Mouse (Mus musculus) MEL (cell line): ENCODE measurements at regions not wholly inside any gene's neighbourhood (a gene's known extent, or its start where the extent isn't known, plus 50 kb on each side); places are given as distances from the start of the nearest gene placed in this dataset.

ENCODE experiments used
- DNase-seq: peaks from one replicate; pipeline ENCODE4 v3.0.0; 2011; ENCODE audit warnings: low read depth, low spot score
- H3K27ac ChIP-seq: 2 replicates; pipeline ENCODE4 v1.5.1; 2012; ENCODE audit warnings: low read depth, mild to moderate bottlenecking, control low read depth, low read length, moderate library complexity; ENCODE audit not compliant: control insufficient read depth
- H3K27me3 ChIP-seq, 2 experiments: fragments of 150-350 bp in 1 of 2; sonication (generic) in 1 of 2; 2 replicates each; pipeline ENCODE4 v1.6.1; 2012; ENCODE audit warnings: low read length in 2 of 2, mild to moderate bottlenecking in 2 of 2, improper control_type of control experiment in 1 of 2, moderate library complexity in 1 of 2; ENCODE audit not compliant: insufficient read depth in 2 of 2, control insufficient read depth in 1 of 2
- H3K36me3 ChIP-seq, 2 experiments: 2 replicates each; pipeline ENCODE4 v1.6.1; 2012 to 2014; ENCODE audit warnings: low read length in 2 of 2, improper control_type of control experiment in 1 of 2, inconsistent platforms in 1 of 2, mild to moderate bottlenecking in 1 of 2; ENCODE audit not compliant: insufficient read depth in 2 of 2, control insufficient read depth in 1 of 2
- H3K4me1 ChIP-seq, 2 experiments: fragments of 150-350 bp in 1 of 2; sonication (generic) in 1 of 2; 2 replicates each; pipeline ENCODE4 v1.6.1; 2012; ENCODE audit warnings: low read length in 2 of 2, improper control_type of control experiment in 1 of 2, mild to moderate bottlenecking in 1 of 2; ENCODE audit not compliant: insufficient read depth in 2 of 2, control insufficient read depth in 1 of 2
- H3K4me3 ChIP-seq, 2 experiments: fragments of 150-350 bp in 1 of 2; sonication (generic) in 1 of 2; 2 replicates each; pipeline ENCODE4 v1.5.1; 2012; ENCODE audit warnings: low read depth in 2 of 2, low read length in 2 of 2, mild to moderate bottlenecking in 2 of 2, moderate library complexity in 2 of 2, control low read depth in 1 of 2, improper control_type of control experiment in 1 of 2; ENCODE audit not compliant: control insufficient read depth in 1 of 2, insufficient read depth in 1 of 2
- H3K79me2 ChIP-seq: 2 replicates; pipeline ENCODE4 v1.6.1; 2012; ENCODE audit warnings: mild to moderate bottlenecking, low read length, moderate library complexity; ENCODE audit not compliant: control insufficient read depth, poor library complexity, insufficient read depth
- H3K9ac ChIP-seq: 2 replicates; pipeline ENCODE4 v1.6.1; 2012; ENCODE audit warnings: low read depth, mild to moderate bottlenecking, control low read depth, low read length, moderate library complexity; ENCODE audit not compliant: control insufficient read depth, poor library complexity, severe bottlenecking
- H3K9me3 ChIP-seq: fragments of 150-350 bp; sonication (generic); replicated peaks from 2 replicates; pipeline ENCODE4 v1.6.1; 2012; ENCODE audit warnings: mild to moderate bottlenecking, low read length, improper control_type of control experiment, moderate library complexity; ENCODE audit not compliant: insufficient read depth
- BHLHE40 ChIP-seq: IDR thresholded peaks from 2 replicates; pipeline ENCODE4 v1.6.1; 2012; ENCODE audit warnings: low read depth, mild to moderate bottlenecking, inconsistent platforms, low read length, improper control_type of control experiment, borderline replicate concordance
- E2F4 ChIP-seq: IDR thresholded peaks from 2 replicates; pipeline ENCODE4 v1.6.1; 2011; ENCODE audit warnings: low read depth, low read length, improper control_type of control experiment, borderline replicate concordance
- ELF1 ChIP-seq: IDR thresholded peaks from 2 replicates; pipeline ENCODE4 v1.6.1; 2014; ENCODE audit warnings: low read depth, mild to moderate bottlenecking, inconsistent platforms, low read length, improper control_type of control experiment, moderate library complexity
- ETS1 ChIP-seq: IDR thresholded peaks from 2 replicates; pipeline ENCODE4 v1.6.1; 2012; ENCODE audit warnings: low read depth, mild to moderate bottlenecking, inconsistent platforms, low read length, improper control_type of control experiment, moderate library complexity
- GATA1 ChIP-seq: IDR thresholded peaks from 2 replicates; pipeline ENCODE4 v1.6.1; 2011; ENCODE audit warnings: low read depth, low read length, improper control_type of control experiment
- KAT2A ChIP-seq: conservative IDR thresholded peaks from 2 replicates; pipeline ENCODE4 v1.6.1; 2012; ENCODE audit warnings: low read depth, low read length, improper control_type of control experiment, inconsistent platforms
- MAFK ChIP-seq: IDR thresholded peaks from 2 replicates; pipeline ENCODE4 v1.6.1; 2011; ENCODE audit warnings: low read depth, mild to moderate bottlenecking, low read length, improper control_type of control experiment, borderline replicate concordance
- MAX ChIP-seq: IDR thresholded peaks from 2 replicates; pipeline ENCODE4 v1.6.1; 2011; ENCODE audit warnings: low read length, improper control_type of control experiment
- MAZ ChIP-seq: IDR thresholded peaks from 2 replicates; pipeline ENCODE4 v1.6.1; 2012; ENCODE audit warnings: low read depth, mild to moderate bottlenecking, inconsistent platforms, low read length, improper control_type of control experiment
- MEF2A ChIP-seq: IDR thresholded peaks from 2 replicates; pipeline ENCODE4 v1.6.1; 2014; ENCODE audit warnings: low read depth, mild to moderate bottlenecking, inconsistent platforms, low read length, improper control_type of control experiment; ENCODE audit not compliant: poor library complexity, insufficient replicate concordance, severe bottlenecking; ENCODE audit errors: extremely low read depth
- MYB ChIP-seq: IDR thresholded peaks from 2 replicates; pipeline ENCODE4 v1.6.1; 2011; ENCODE audit warnings: mild to moderate bottlenecking, low read depth, low read length, improper control_type of control experiment
- NRF1 ChIP-seq: IDR thresholded peaks from 2 replicates; pipeline ENCODE4 v1.6.1; 2014; ENCODE audit warnings: low read depth, mild to moderate bottlenecking, inconsistent platforms, low read length, improper control_type of control experiment, moderate library complexity; ENCODE audit not compliant: poor library complexity, insufficient read depth, severe bottlenecking
- POLR2A ChIP-seq, 2 experiments: IDR thresholded peaks; 2 replicates each; pipeline ENCODE4 v1.6.1; 2011 to 2012; ENCODE audit warnings: low read length in 2 of 2, mild to moderate bottlenecking in 2 of 2, control low read depth in 1 of 2, improper control_type of control experiment in 1 of 2, low read depth in 1 of 2, moderate library complexity in 1 of 2; ENCODE audit not compliant: control insufficient read depth in 1 of 2, insufficient read depth in 1 of 2, poor library complexity in 1 of 2
- POLR2AphosphoS2 ChIP-seq: IDR thresholded peaks from 2 replicates; pipeline ENCODE4 v1.6.1; 2011; ENCODE audit warnings: low read length, improper control_type of control experiment
- RAD21 ChIP-seq: IDR thresholded peaks from 2 replicates; pipeline ENCODE4 v1.6.1; 2011; ENCODE audit warnings: mild to moderate bottlenecking, low read depth, low read length, improper control_type of control experiment
- RCOR1 ChIP-seq: IDR thresholded peaks from 2 replicates; pipeline ENCODE4 v1.6.1; 2012; ENCODE audit warnings: low read depth, mild to moderate bottlenecking, inconsistent platforms, low read length, improper control_type of control experiment
- SIN3A ChIP-seq: IDR thresholded peaks from 2 replicates; pipeline ENCODE4 v1.6.1; 2012; ENCODE audit warnings: low read length, improper control_type of control experiment, inconsistent platforms
- SMC3 ChIP-seq: IDR thresholded peaks from 2 replicates; pipeline ENCODE4 v1.6.1; 2011; ENCODE audit warnings: low read depth, low read length, improper control_type of control experiment
- TAL1 ChIP-seq: IDR thresholded peaks from 2 replicates; pipeline ENCODE4 v1.6.1; 2012; ENCODE audit warnings: mild to moderate bottlenecking, inconsistent platforms, low read length, moderate library complexity, mixed read lengths
- TCF12 ChIP-seq: IDR thresholded peaks from 2 replicates; pipeline ENCODE4 v1.6.1; 2014; ENCODE audit warnings: low read depth, mild to moderate bottlenecking, inconsistent platforms, low read length, improper control_type of control experiment, moderate library complexity
- USF1 ChIP-seq: IDR thresholded peaks from 2 replicates; pipeline ENCODE4 v1.6.1; 2014; ENCODE audit warnings: low read depth, mild to moderate bottlenecking, inconsistent platforms, low read length, improper control_type of control experiment, moderate library complexity
- ZKSCAN1 ChIP-seq: IDR thresholded peaks from 2 replicates; pipeline ENCODE4 v1.6.1; 2012; ENCODE audit warnings: low read depth, mild to moderate bottlenecking, inconsistent platforms, low read length, improper control_type of control experiment, moderate library complexity
- ZNF384 ChIP-seq: IDR thresholded peaks from 2 replicates; pipeline ENCODE4 v1.6.1; 2012; ENCODE audit warnings: low read depth, mild to moderate bottlenecking, inconsistent platforms, low read length, improper control_type of control experiment

DNA sequence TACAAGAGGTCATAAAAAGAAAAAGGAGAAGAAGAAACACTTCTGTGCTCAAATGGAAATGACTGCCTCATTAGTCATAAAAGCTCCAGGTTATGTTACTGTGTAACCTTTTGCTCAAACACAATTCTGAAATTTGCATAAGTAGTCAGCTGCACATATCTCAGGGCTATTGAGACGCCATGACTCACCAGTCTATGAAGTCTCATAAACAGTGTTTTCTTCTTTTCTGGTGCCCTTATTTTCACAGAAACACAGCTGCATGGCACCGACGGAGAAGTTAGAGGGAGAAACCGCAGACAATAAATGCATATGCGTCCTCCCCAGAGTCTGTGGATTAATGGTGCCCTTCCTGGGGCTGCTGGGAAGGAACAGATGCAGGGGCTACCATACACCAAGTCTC lies 193.1 kb upstream of the Prkcq start:
- H3K4me3 ChIP-seq, result no peak overlapping the region
- TF ChIP-seq SIN3A (no peak), POLR2A (IDR thresholded peaks at IDR 0.05; ENCODE audit: control insufficient read depth in 1 of 2, insufficient read depth in 1 of 2, low read depth in 1 of 2, low read length in 2 of 2, poor library complexity in 1 of 2) (no peak), KAT2A (no peak), NRF1 (no peak), ETS1 (no peak), SMC3 (no peak), E2F4 (no peak), MAZ (no peak), GATA1 (no peak), MAX (no peak), POLR2AphosphoS2 (no peak), RAD21 (no peak), TCF12 (no peak), ZKSCAN1 (no peak), BHLHE40 (no peak), ZNF384 (no peak), MEF2A (no peak), USF1 (no peak)
- TF ChIP-seq, all 39 proteins: peak for 0
- no peaks in the 10 kb centered on the region for H3K79me2 ChIP-seq
- H3K27me3 ChIP-seq, result no peaks in the 10 kb centered on the region
- no peak overlapping the region for H3K9ac ChIP-seq
- no peak for DNase-seq
- no peaks in the 10 kb centered on the region for H3K36me3 ChIP-seq
- no peaks in the 10 kb centered on the region for H3K9me3 ChIP-seq
- H3K4me1 ChIP-seq, result no peaks in the 10 kb centered on the region
- no peak overlapping the region for H3K27ac ChIP-seq

- no peaks in the 10 kb centered on the region for H3K9me3 ChIP-seq
- H3K4me3 ChIP-seq, result no peak overlapping the region
- no peak overlapping the region for H3K27ac ChIP-seq
- no peak for TF ChIP-seq ETS1
- no peak for TF ChIP-seq USF1
- TF ChIP-seq TAL1, result no peak
- no peak for TF ChIP-seq MAZ
- TF ChIP-seq ZNF384, result no peak
- no peak for TF ChIP-seq NRF1
- TF ChIP-seq MYB, result no peak
- no peak for TF ChIP-seq MAFK
- TF ChIP-seq ZKSCAN1, result no peak
- TF ChIP-seq ELF1, result no peak
- no peak for TF ChIP-seq RCOR1
- H3K4me1 ChIP-seq, result no peaks in the 10 kb centered on the region
- no peaks in the 10 kb centered on the region for H3K79me2 ChIP-seq
- DNase-seq, result no peak
- no peak overlapping the region for H3K9ac ChIP-seq
- peaks cover 0 to 2% of the 10 kb centered on the region in 2 experiments; a peak in 1 of 4 replicates for H3K27me3 ChIP-seq
- H3K36me3 ChIP-seq, result no peaks in the 10 kb centered on the region
Observed at GRCm38 (mm10) chr2:10986101-10986500, 185.8 kb upstream of the Prkcq start.
